Mouse (Mus musculus): ENCODE measurements around the gene Cln5.

- no peak for TF ChIP-seq GATA1 (IDR thresholded peaks at IDR 0.05; ENCODE audit: low read length)
- no peak for TF ChIP-seq TAL1 (IDR thresholded peaks at IDR 0.05; ENCODE audit: low read length)
Measured at GRCm38 (mm10) chr14:103093236-103093635, 23.2 kb downstream of the Cln5 start.

Data from erythroblast, embryonic 14.5 days (primary cell).